Mouse (Mus musculus) C2C12 (cell line): Measurements from ENCODE around the gene Trip4. TPM values are rescaled to one million over a fixed set of nuclear protein-coding genes. Genes with fewer than 3 reads are reported as not detected.
"Not testable (repeated sequence)": the region's sequence is repeated elsewhere in the genome, so short reads cannot be mapped to it uniquely, and the experiment has no call there.

Source experiments
- H3K27me3 ChIP-seq: one replicate; pipeline ENCODE4 v1.6.1; 2011; ENCODE audit not compliant: control insufficient read depth, insufficient read depth, insufficient read length
- H3K36me3 ChIP-seq: one replicate; pipeline ENCODE4 v1.6.1; 2011; ENCODE audit not compliant: control insufficient read depth, insufficient read depth
- H3K4me3 ChIP-seq: one replicate; pipeline ENCODE4 v1.5.1; 2011; ENCODE audit warnings: mild to moderate bottlenecking, control low read depth; ENCODE audit not compliant: poor library complexity, insufficient read depth, severe bottlenecking
- H3K79me2 ChIP-seq: one replicate; pipeline ENCODE4 v1.6.1; 2011; ENCODE audit not compliant: control insufficient read depth, insufficient read depth
- H3K79me3 ChIP-seq: one replicate; pipeline ENCODE4 v1.6.1; 2011; ENCODE audit warnings: low read depth, control low read depth
- H3ac ChIP-seq: one replicate; pipeline ENCODE3; 2011; ENCODE audit warnings: low read depth; ENCODE audit not compliant: control insufficient read depth, insufficient read length
- CEBPB ChIP-seq: IDR thresholded peaks from one replicate; pipeline ENCODE4 v1.6.1; 2011; ENCODE audit warnings: low read depth, mild to moderate bottlenecking, control low read depth, moderate library complexity
- CTCF ChIP-seq: IDR thresholded peaks from one replicate; pipeline ENCODE4 v1.5.1; 2011; ENCODE audit not compliant: control insufficient read depth, insufficient read depth, insufficient read length
- FOSL1 ChIP-seq: IDR thresholded peaks from one replicate; pipeline ENCODE4 v1.8.0; 2011; ENCODE audit warnings: mild to moderate bottlenecking, low read length; ENCODE audit not compliant: poor library complexity, insufficient read depth, severe bottlenecking
- MAX ChIP-seq: IDR thresholded peaks from one replicate; pipeline ENCODE4 v1.6.1; 2011; ENCODE audit warnings: mild to moderate bottlenecking, control low read depth
- MYOD1 ChIP-seq: IDR thresholded peaks from one replicate; pipeline ENCODE4 v1.6.1; 2011; ENCODE audit warnings: low read depth; ENCODE audit not compliant: control insufficient read depth, insufficient read length
- MYOG ChIP-seq: IDR thresholded peaks from one replicate; pipeline ENCODE4 v1.6.1; 2011; ENCODE audit not compliant: control insufficient read depth, insufficient read length; ENCODE audit errors: extremely low read depth
- USF1 ChIP-seq: IDR thresholded peaks from one replicate; pipeline ENCODE4 v1.6.1; 2011; ENCODE audit warnings: low read depth, mild to moderate bottlenecking, control low read depth, moderate library complexity
- polyA plus RNA-seq: library from polyadenylated mRNA; unstranded; fragments of >200 nt; fragmentation: generic; extraction: Trizol; gene quantifications from one replicate; pipeline ENCODE4 v1.2.1, GENCODE M21; 2012; ENCODE audit warnings: missing spikeins

Gene Trip4
- polyA plus RNA-seq, 1 experiment: 6.2 TPM

GRCm38 (mm10) chr9:65786885-65787787, 121.5 kb downstream of the Trip4 start:
- H3K27me3 ChIP-seq: no peaks in the 10 kb centered on the region
- TF ChIP-seq CTCF (no peak), FOSL1 (no peak), CEBPB (no peak), MYOG (no peak), MYOD1 (no peak), MAX (no peak), USF1 (no peak)

GRCm38 (mm10) chr9:65785772-65786368, 122.7 kb downstream of the Trip4 start:
- Histone ChIP-seq H3ac (no peak overlapping the region), H3K79me3 (peaks cover 46% of the 10 kb centered on the region), H3K36me3 (peaks cover 4% of the 10 kb centered on the region), H3K27me3 (no peaks in the 10 kb centered on the region), H3K79me2 (peaks cover 76% of the 10 kb centered on the region), H3K4me3 (no peak overlapping the region)
- no peak for TF ChIP-seq MYOG
- no peak for TF ChIP-seq MAX
- no peak for TF ChIP-seq FOSL1
- TF ChIP-seq USF1: no peak

More at GRCm38 (mm10) chr9:65786885-65787787, 121.5 kb downstream of the Trip4 start:
- Histone ChIP-seq H3K79me3 (peaks cover 47% of the 10 kb centered on the region), H3K36me3 (peaks cover 4% of the 10 kb centered on the region), H3K79me2 (peaks cover 78% of the 10 kb centered on the region), H3K4me3 (no peak overlapping the region), H3ac (no peak overlapping the region)

GRCm38 (mm10) chr9:65779619-65780018, 129.0 kb downstream of the Trip4 start:
- H3K27me3 ChIP-seq, H3K36me3 ChIP-seq, H3K4me3 ChIP-seq, H3ac ChIP-seq: not testable (repeated sequence)
- Histone ChIP-seq H3K79me2 (peaks cover 73% of the 10 kb centered on the region), H3K79me3 (peaks cover 38% of the 10 kb centered on the region)

Other genes with a start within 250 kb of the Trip4 start
- 75.7 TPM for gene Oaz2, start 240.8 kb downstream of the Trip4 start, polyA plus RNA-seq
- gene Zfp609, start 81.2 kb downstream of the Trip4 start, polyA plus RNA-seq: 8.4 TPM
- 172 TPM for gene Pclaf, start 18.6 kb downstream of the Trip4 start, polyA plus RNA-seq
- 6.8 TPM for gene Csnk1g1, start 130 bp upstream of the Trip4 start, polyA plus RNA-seq
- gene Ppib, start 151.4 kb upstream of the Trip4 start, polyA plus RNA-seq: 781 TPM
- 0.74 TPM for gene Snx22, start 160.9 kb upstream of the Trip4 start, polyA plus RNA-seq
- 69.9 TPM for gene Snx1, start 217.8 kb upstream of the Trip4 start, polyA plus RNA-seq
- gene Ciao2a, start 217.8 kb upstream of the Trip4 start, polyA plus RNA-seq: 39.7 TPM
- gene Dapk2, start 249.4 kb upstream of the Trip4 start, polyA plus RNA-seq: 22.8 TPM